In the genomic region with DNA sequence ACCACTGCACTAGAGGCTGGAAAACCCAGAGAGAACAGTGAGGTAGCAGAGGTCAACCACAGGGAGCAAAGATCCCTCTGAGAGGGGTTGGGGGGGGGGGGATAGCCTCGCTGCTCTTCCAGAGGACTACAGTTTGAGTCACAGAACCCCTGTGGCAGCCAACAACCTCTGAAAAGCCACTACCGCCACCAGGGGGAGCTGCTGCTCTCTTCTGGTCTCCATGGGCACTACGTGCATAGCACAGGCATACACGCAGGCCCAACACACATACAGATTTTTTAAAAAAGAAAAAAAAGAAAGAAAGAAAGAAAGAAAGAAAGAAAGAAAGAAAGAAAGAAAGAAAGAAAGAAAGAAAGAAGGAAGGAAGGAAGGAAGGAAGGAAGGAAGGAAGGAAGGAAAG, we compare ENCODE assay signal across 8 mouse cellular contexts. TPM values are rescaled to one million over a fixed set of nuclear protein-coding genes. Genes with fewer than 3 reads are reported as not detected.
DNase-seq lines count a peak whose midpoint lies in the region; ATAC-seq lines count a peak whose summit lies in the region.

No protein-coding gene starts in this region.

- H3K27me3 ChIP-seq in midbrain, embryonic 10.5 days (ENCODE audit: low read depth, poor library complexity, severe bottlenecking): no peaks in the 10 kb centered on the region
- no peaks in the 10 kb centered on the region for H3K27me3 ChIP-seq in midbrain, embryonic 15.5 days (replicated peaks)
- no peaks in the 10 kb centered on the region for H3K27me3 ChIP-seq in forebrain, embryonic 14.5 days (replicated peaks; ENCODE audit: control insufficient read depth, insufficient read depth, low read length)
- H3K27me3 ChIP-seq in liver, embryonic 13.5 days: no peaks in the 10 kb centered on the region; the same call in 1 of the 2 replicates

- H3K9me3 ChIP-seq in midbrain, embryonic 10.5 days (replicated peaks): no peaks in the 10 kb centered on the region
- H3K9me3 ChIP-seq in midbrain, embryonic 15.5 days: no peaks in the 10 kb centered on the region
- H3K9me3 ChIP-seq in forebrain, embryonic 14.5 days (replicated peaks; ENCODE audit: control insufficient read depth, low read length): no peaks in the 10 kb centered on the region
- H3K9me3 ChIP-seq in liver, embryonic 13.5 days (replicated peaks): no peaks in the 10 kb centered on the region

- H3K4me3 ChIP-seq in midbrain, embryonic 10.5 days: no peak overlapping the region
- H3K4me3 ChIP-seq in midbrain, embryonic 15.5 days: no peak overlapping the region
- H3K4me3 ChIP-seq in forebrain, embryonic 14.5 days (ENCODE audit: low read depth, low read length): no peak overlapping the region
- no peak overlapping the region for H3K4me3 ChIP-seq in liver, embryonic 13.5 days (replicated peaks)

- peak; percentile 66 for DNase-seq in midbrain, embryonic 10.5 days (ENCODE audit: low spot score)
- DNase-seq in c-Kit-positive CD71-negative TER-119-negative erythroid progenitor cells, embryonic 14.5 days (ENCODE audit: low read depth): peak; percentile 56
- peak; percentile 65 for DNase-seq in forebrain, embryonic 14.5 days (ENCODE audit: low spot score)
- peak; percentile 53 to 87 for DNase-seq in kidney, adult 8-10 months
- DNase-seq in liver, embryonic 13.5 days: peak; percentile 20
- peak; percentile 80 for DNase-seq in ovary, postnatal 36 days (ENCODE audit: low spot score)
- peak; percentile 87 for DNase-seq in thymus, postnatal 25 days

- no peak overlapping the region for H3K9ac ChIP-seq in midbrain, embryonic 15.5 days
- no peak overlapping the region for H3K9ac ChIP-seq in forebrain, embryonic 14.5 days (ENCODE audit: low read length)
- no peak overlapping the region for H3K9ac ChIP-seq in liver, embryonic 13.5 days

- 17% methylated on average over 4 of the region's 4 CpGs for WGBS in midbrain, embryonic 10.5 days
- 25% methylated on average over 4 of the region's 4 CpGs for WGBS in midbrain, embryonic 15.5 days
- 13% methylated on average over 4 of the region's 4 CpGs for WGBS in forebrain, embryonic 14.5 days
- WGBS in liver, embryonic 13.5 days (ENCODE audit: insufficient replicate concordance): 24% methylated on average over 4 of the region's 4 CpGs

- no peak for ATAC-seq in midbrain, embryonic 15.5 days (replicated peaks)
- ATAC-seq in forebrain, embryonic 14.5 days: peak; percentile 72; the same call in 1 of the 2 replicates
- no peak for ATAC-seq in liver, embryonic 13.5 days (ENCODE audit: low read depth)

- no peak overlapping the region for H3K4me2 ChIP-seq in midbrain, embryonic 15.5 days
- H3K4me2 ChIP-seq in forebrain, embryonic 14.5 days (ENCODE audit: low read length): no peak overlapping the region
- no peak overlapping the region for H3K4me2 ChIP-seq in liver, embryonic 13.5 days

- H3K4me1 ChIP-seq in midbrain, embryonic 10.5 days: no peaks in the 10 kb centered on the region
- no peaks in the 10 kb centered on the region for H3K4me1 ChIP-seq in midbrain, embryonic 15.5 days
- H3K4me1 ChIP-seq in forebrain, embryonic 14.5 days (ENCODE audit: control insufficient read depth, insufficient read depth, low read length): no peaks in the 10 kb centered on the region
- no peaks in the 10 kb centered on the region for H3K4me1 ChIP-seq in liver, embryonic 13.5 days (replicated peaks)

- no peak overlapping the region for H3K27ac ChIP-seq in midbrain, embryonic 10.5 days (replicated peaks)
- H3K27ac ChIP-seq in midbrain, embryonic 15.5 days: no peak overlapping the region
- H3K27ac ChIP-seq in forebrain, embryonic 14.5 days (ENCODE audit: low read depth, low read length): no peak overlapping the region
- H3K27ac ChIP-seq in liver, embryonic 13.5 days: no peak overlapping the region

- H3K36me3 ChIP-seq in midbrain, embryonic 10.5 days: no peaks in the 10 kb centered on the region
- no peaks in the 10 kb centered on the region for H3K36me3 ChIP-seq in midbrain, embryonic 15.5 days (replicated peaks)
- H3K36me3 ChIP-seq in forebrain, embryonic 14.5 days (ENCODE audit: control insufficient read depth, insufficient read depth, low read length): no peaks in the 10 kb centered on the region
- H3K36me3 ChIP-seq in liver, embryonic 13.5 days: no peaks in the 10 kb centered on the region

RNA-seq across cellular contexts. Expression of a gene that starts 12.4 kb away (rescaled TPM):
- 8.6 and 8.8 TPM in 2 replicates for polyA plus RNA-seq in midbrain, embryonic 10.5 days (2016; fragmentation: Nextera tagmentation; extraction: Ambion mirVana)
- 6.5 and 7.5 TPM in 2 replicates for polyA plus RNA-seq in midbrain, embryonic 15.5 days (2015; fragmentation: Nextera tagmentation; extraction: Ambion mirVana)
- polyA plus RNA-seq in forebrain, embryonic 14.5 days (2014; fragmentation: Nextera tagmentation; extraction: Ambion mirVana): 4.1 and 5.0 TPM in 2 replicates
- 0.10 and 0.18 TPM in 2 replicates for polyA plus RNA-seq in liver, embryonic 13.5 days (2015; fragmentation: Nextera tagmentation; extraction: Ambion mirVana)

RNA-seq across cellular contexts. Expression of a gene that starts 36.3 kb away (rescaled TPM):
- 290 and 319 TPM in 2 replicates for polyA plus RNA-seq in midbrain, embryonic 10.5 days (2016; fragmentation: Nextera tagmentation; extraction: Ambion mirVana)
- 409 and 410 TPM in 2 replicates for polyA plus RNA-seq in midbrain, embryonic 15.5 days (2015; fragmentation: Nextera tagmentation; extraction: Ambion mirVana)
- 526 and 544 TPM in 2 replicates for polyA plus RNA-seq in forebrain, embryonic 14.5 days (2014; fragmentation: Nextera tagmentation; extraction: Ambion mirVana)
- polyA plus RNA-seq in liver, embryonic 13.5 days (2015; fragmentation: Nextera tagmentation; extraction: Ambion mirVana): 125 and 135 TPM in 2 replicates

RNA-seq across cellular contexts. Expression of a gene that starts 50.3 kb away (rescaled TPM):
- polyA plus RNA-seq in midbrain, embryonic 10.5 days (2016; fragmentation: Nextera tagmentation; extraction: Ambion mirVana): 9.7 and 10.0 TPM in 2 replicates
- 3.7 and 4.7 TPM in 2 replicates for polyA plus RNA-seq in midbrain, embryonic 15.5 days (2015; fragmentation: Nextera tagmentation; extraction: Ambion mirVana)
- 4.9 and 5.4 TPM in 2 replicates for polyA plus RNA-seq in forebrain, embryonic 14.5 days (2014; fragmentation: Nextera tagmentation; extraction: Ambion mirVana)
- 6.4 and 7.9 TPM in 2 replicates for polyA plus RNA-seq in liver, embryonic 13.5 days (2015; fragmentation: Nextera tagmentation; extraction: Ambion mirVana)

Comparison
In these comparisons a context has a peak if more than half of its experiments do, and no peak if none do; other contexts are left out.
1. DNase-seq: peak in every context shown above with its lines; median percentile 87 in thymus, postnatal 25 days; 80 in ovary, postnatal 36 days; 70 in kidney, adult 8-10 months; 66 in midbrain, embryonic 10.5 days; 65 in forebrain, embryonic 14.5 days; 56 in c-Kit-positive CD71-negative TER-119-negative erythroid progenitor cells, embryonic 14.5 days; 20 in liver, embryonic 13.5 days.